Mouse (Mus musculus) cerebellum, postnatal 25 days (tissue): Measurements from ENCODE around the gene Hist1h4j.

Source experiments
- DNase-seq, 2 experiments: peaks; one replicate each; pipeline ENCODE4 v3.0.0; 2021; ENCODE audit warnings: mixed read lengths in 2 of 2

The Hist1h4j gene

GRCm38 (mm10) chr13:21727948-21728572 is 6.8 kb upstream of the Hist1h4j start:
- DNase-seq = no peak

GRCm38 (mm10) chr13:21729544-21729943 is 5.3 kb upstream of the Hist1h4j start:
- DNase-seq = no peak

GRCm38 (mm10) chr13:21733466-21733865 is 1.4 kb upstream of the Hist1h4j start:
- no peak for DNase-seq

- DNase-seq = peak; percentile 70 to 80
Measured at GRCm38 (mm10) chr13:21734010-21734905, 606 bp upstream of the Hist1h4j start.

GRCm38 (mm10) chr13:21745006-21745405 is 10.1 kb downstream of the Hist1h4j start:
- DNase-seq = no peak

GRCm38 (mm10) chr13:21749387-21750158 is 14.7 kb downstream of the Hist1h4j start:
- no peak for DNase-seq

- peak; percentile 95 for DNase-seq
Measured at GRCm38 (mm10) chr13:21750159-21751017, 15.5 kb downstream of the Hist1h4j start, which contains the start of gene Hist1h4k. Gene Hist1h4k (minus strand): TSS chr13:21750505.

GRCm38 (mm10) chr13:21751417-21751816 is 16.6 kb downstream of the Hist1h4j start:
- DNase-seq = no peak

GRCm38 (mm10) chr13:21751827-21752226 is 17.0 kb downstream of the Hist1h4j start:
- no peak for DNase-seq

GRCm38 (mm10) chr13:21752356-21752755 is 17.5 kb downstream of the Hist1h4j start:
- DNase-seq = no peak

- DNase-seq = no peak
Measured at GRCm38 (mm10) chr13:21753051-21753523, 18.2 kb downstream of the Hist1h4j start.

- peak; percentile 67 to 70 for DNase-seq
Measured at GRCm38 (mm10) chr13:21753524-21754285, 18.8 kb downstream of the Hist1h4j start, which contains the start of the genes Hist1h2ak and Hist1h2bn. Gene Hist1h2ak (minus strand): TSS chr13:21753827. Gene Hist1h2bn (plus strand): TSS chr13:21754123.

- DNase-seq = peak in 1 of 2 experiments; percentile 42
Measured at GRCm38 (mm10) chr13:21754294-21755001, 19.6 kb downstream of the Hist1h4j start.

GRCm38 (mm10) chr13:21755707-21756106 is 20.8 kb downstream of the Hist1h4j start:
- no peak for DNase-seq

- peak; percentile 68 to 73 for DNase-seq
Measured at GRCm38 (mm10) chr13:21778814-21779766, 44.2 kb downstream of the Hist1h4j start.

- DNase-seq = peak; percentile 76 to 83
Measured at GRCm38 (mm10) chr13:21779767-21780731, 45.2 kb downstream of the Hist1h4j start, which contains the start of gene Hist1h1b. Gene Hist1h1b (minus strand): TSS chr13:21780625.

- DNase-seq = no peak
Measured at GRCm38 (mm10) chr13:21781021-21781555, 46.2 kb downstream of the Hist1h4j start.
